Mouse (Mus musculus) lung, postnatal 10 days (tissue): ENCODE measurements around the gene Klk1b4.

Experiments used
- DNase-seq: peaks from one replicate; pipeline ENCODE4 v3.0.0; 2021

The Klk1b4 gene

GRCm38 (mm10) chr7:44254930-44255329, 47.7 kb downstream of the Klk1b4 start:
- DNase-seq = no peak

GRCm38 (mm10) chr7:44257278-44257677, 50.0 kb downstream of the Klk1b4 start, which contains the start of gene Acp4:
Acp4 (minus strand) TSS chr7:44257378.
- DNase-seq = no peak

- no peak for DNase-seq
Measured at GRCm38 (mm10) chr7:44260410-44260809, 53.2 kb downstream of the Klk1b4 start.

GRCm38 (mm10) chr7:44261147-44261546, 53.9 kb downstream of the Klk1b4 start, which contains the start of gene Gm15517:
Gm15517 (plus strand) TSS chr7:44261447.
- no peak for DNase-seq
